Mouse (Mus musculus): ENCODE measurements around the gene Styx. TPM values are rescaled to one million over a fixed set of nuclear protein-coding genes. Genes with fewer than 3 reads are reported as not detected.

Styx gene
- polyA plus RNA-seq (2014; fragmentation: Illumina TruSeq; extraction: RNeasy Lipid Tissue Mini Kit (QIAGEN cat#74804); ENCODE audit: low read depth, low replicate concordance), result 18.7 TPM

DNA sequence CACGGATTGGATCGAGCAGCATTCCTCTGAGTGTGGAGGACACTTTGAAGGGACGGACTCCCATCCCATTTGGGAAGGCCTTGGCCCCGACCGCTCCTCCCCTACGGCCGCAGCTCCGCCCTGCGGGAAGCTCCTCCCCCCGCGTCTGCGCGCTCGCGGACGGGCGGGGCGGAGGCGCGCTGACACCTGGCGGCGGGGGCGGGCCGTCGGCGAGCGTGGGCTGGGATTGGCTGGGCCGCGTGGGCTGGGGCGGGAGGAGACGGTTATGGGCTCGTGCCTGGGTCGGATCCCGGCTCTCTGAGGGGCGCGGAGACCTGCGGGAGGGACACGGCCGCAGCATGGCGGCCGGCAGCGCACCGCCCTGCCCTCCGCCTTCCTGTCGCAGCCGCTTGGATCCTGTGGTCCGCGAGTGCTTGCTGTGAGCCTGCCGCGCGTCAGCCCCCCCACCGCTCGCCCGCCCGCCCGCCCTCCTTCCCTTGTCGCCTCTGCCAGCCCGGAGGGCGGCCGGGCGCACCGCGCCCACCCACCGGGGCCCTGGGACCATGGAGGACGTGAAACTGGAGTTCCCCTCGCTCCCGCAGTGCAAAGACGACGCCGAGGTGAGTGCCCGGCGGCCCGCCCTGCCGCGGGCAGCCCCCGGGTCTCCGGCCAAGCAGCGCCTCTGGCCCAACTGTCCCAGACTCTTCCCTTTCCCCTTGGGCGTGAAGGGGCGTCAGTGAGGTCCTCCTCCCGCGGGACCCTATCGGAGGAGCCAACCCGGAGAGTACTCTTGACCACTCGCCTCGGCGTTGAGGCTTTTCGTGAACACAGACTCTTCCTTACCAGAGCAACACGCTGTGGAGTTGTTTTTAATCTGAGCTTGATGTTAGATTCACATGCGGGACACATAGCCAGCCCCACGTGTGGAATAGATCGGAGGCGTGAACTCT, at the start of gene Styx:
Styx (plus strand) TSS at position 163 of the 929 bp plus-strand sequence.

DNA sequence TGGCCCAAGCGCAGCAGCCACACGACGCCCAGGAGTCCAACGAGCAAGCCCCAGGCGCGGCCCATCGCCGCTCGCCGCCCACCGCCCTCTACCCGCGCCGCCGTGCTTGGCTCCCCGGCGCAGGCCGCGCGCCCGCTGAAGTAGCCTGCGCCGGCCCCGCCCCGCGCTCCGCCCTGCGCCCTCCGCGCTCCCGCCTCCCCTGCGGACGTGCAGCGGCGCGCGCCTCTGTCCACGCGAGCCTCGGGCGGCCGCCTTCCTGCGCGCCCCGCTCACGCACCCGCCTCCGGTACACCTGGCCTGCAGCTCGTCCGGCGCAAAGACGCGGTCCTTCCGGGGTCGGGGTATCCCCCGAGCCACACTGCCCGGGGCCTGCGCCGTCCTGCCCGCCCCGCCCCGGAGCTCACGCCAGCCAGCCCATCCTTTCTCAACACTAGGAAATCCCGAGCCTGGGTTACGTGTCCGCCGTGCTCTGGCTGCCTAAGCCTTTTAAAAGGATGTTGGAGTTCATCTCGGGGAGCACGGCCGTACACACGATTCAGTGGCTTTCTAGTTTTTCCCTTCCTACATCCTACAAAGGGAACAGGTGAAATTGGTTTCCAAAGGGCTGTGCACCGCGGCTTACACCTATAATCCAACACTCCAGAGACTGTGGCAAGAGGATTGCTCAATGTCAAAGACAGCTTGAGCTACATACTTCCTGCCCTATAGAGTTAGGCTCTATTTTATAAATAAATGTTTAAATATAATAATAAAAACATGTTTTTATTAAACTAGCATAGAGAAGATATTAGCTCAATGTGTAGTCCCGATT, 32.3 kb upstream of the Styx start, which contains the start of gene Ero1l:
Ero1l (minus strand) TSS at position 346 of the 811 bp plus-strand sequence.

DNA sequence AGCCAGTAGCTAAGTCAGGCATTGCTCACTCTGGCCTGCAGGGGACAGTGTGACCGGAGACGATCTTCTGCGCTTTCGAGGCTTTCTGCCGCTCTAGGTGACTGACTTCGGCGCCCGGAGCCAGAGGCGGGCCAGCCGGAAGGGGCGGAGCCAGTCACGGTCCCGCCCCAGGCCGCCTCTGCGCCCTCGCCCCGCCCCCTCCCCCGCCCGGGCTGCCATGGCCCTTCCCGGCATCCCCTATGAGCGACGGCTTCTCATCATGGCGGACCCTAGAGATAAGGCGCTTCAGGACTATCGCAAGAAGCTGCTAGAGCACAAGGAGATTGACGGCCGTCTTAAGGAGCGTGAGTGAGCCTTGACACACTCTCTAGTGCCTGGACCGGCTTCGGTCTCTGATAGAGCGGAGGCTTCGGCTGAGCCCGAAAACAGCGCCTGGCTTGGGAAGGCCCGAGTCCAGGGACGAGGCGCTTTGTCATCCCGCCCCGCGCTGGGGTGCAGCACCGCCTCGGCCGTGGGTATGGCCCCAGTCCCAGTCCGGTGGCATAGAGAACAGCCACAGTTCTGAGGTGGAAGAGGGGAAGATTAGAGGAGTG, 21.2 kb upstream of the Styx start, which contains the start of gene Psmc6:
Psmc6 (plus strand) TSS at position 200 of the 593 bp plus-strand sequence.

DNA sequence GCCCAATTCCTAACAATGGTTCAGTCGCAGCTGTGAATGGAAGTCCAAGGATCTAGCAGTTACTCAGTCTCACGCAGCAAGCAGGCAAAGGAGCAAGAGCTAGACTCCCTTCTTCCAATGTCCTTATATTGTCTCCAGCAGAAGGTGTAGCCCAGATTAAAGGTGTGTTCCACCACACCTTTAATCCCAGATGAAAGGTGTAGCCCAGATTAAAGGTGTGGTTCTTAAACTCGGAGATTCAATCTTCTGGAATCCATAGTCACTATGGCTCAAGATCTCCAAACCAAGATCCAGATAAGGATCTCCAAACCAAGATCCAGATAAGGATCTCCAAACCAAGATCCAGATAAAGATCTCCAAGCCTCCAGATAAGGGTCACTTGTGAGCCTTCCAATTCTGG, 53.9 kb downstream of the Styx start, which contains the start of gene Gnpnat1:
Gnpnat1 (minus strand) TSS at position 101 of the 400 bp plus-strand sequence.

Other genes with a start within 250 kb of the Styx start
- 0.32 TPM for gene Gpr137c, start 131.4 kb upstream of the Styx start, polyA plus RNA-seq (2014; fragmentation: Illumina TruSeq; extraction: RNeasy Lipid Tissue Mini Kit (QIAGEN cat#74804); ENCODE audit: low read depth, low replicate concordance)
- gene Txndc16, start 130.8 kb upstream of the Styx start, polyA plus RNA-seq (2014; fragmentation: Illumina TruSeq; extraction: RNeasy Lipid Tissue Mini Kit (QIAGEN cat#74804); ENCODE audit: low read depth, low replicate concordance), result 7.3 TPM
- 32.1 TPM for gene Ero1l, start 32.3 kb upstream of the Styx start, polyA plus RNA-seq (2014; fragmentation: Illumina TruSeq; extraction: RNeasy Lipid Tissue Mini Kit (QIAGEN cat#74804); ENCODE audit: low read depth, low replicate concordance)
- gene Psmc6, start 21.3 kb upstream of the Styx start, polyA plus RNA-seq (2014; fragmentation: Illumina TruSeq; extraction: RNeasy Lipid Tissue Mini Kit (QIAGEN cat#74804); ENCODE audit: low read depth, low replicate concordance), result 399 TPM
- 280 TPM for gene Gnpnat1, start 53.8 kb downstream of the Styx start, polyA plus RNA-seq (2014; fragmentation: Illumina TruSeq; extraction: RNeasy Lipid Tissue Mini Kit (QIAGEN cat#74804); ENCODE audit: low read depth, low replicate concordance)
- gene Fermt2, start 179.0 kb downstream of the Styx start, polyA plus RNA-seq (2014; fragmentation: Illumina TruSeq; extraction: RNeasy Lipid Tissue Mini Kit (QIAGEN cat#74804); ENCODE audit: low read depth, low replicate concordance), result 171 TPM